Mouse (Mus musculus) midbrain, embryonic 15.5 days (tissue): ENCODE data around the gene Spata45. TPM values are rescaled to one million over a fixed set of nuclear protein-coding genes. Genes with fewer than 3 reads are reported as not detected.

Source experiments
- polyA plus RNA-seq: library from polyadenylated mRNA; unstranded; fragments of >200 nt; fragmentation: Nextera tagmentation; extraction: Ambion mirVana; gene quantifications from 2 replicates; pipeline ENCODE4 v1.2.1, GENCODE M21; 2015

Spata45 gene
- polyA plus RNA-seq, 1 experiment from 2014 or later: not detected

Other genes with a start within 250 kb of the Spata45 start
- gene Rps6kc1, start 124.9 kb upstream of the Spata45 start, polyA plus RNA-seq: 34.6 and 36.9 TPM in 2 replicates
- 51.5 and 53.2 TPM in 2 replicates for gene Angel2, start 111.5 kb upstream of the Spata45 start, polyA plus RNA-seq
- gene Vash2, start 57.3 kb upstream of the Spata45 start, polyA plus RNA-seq: 78.1 and 85.0 TPM in 2 replicates
- gene Flvcr1, start 10.5 kb upstream of the Spata45 start, polyA plus RNA-seq: 8.6 and 8.7 TPM in 2 replicates
- gene Tatdn3, start 26.3 kb downstream of the Spata45 start, polyA plus RNA-seq: 11.8 and 17.4 TPM in 2 replicates
- gene Nsl1, start 26.4 kb downstream of the Spata45 start, polyA plus RNA-seq: 4.1 and 5.1 TPM in 2 replicates
- 0.84 and 1.2 TPM in 2 replicates for gene Batf3, start 61.2 kb downstream of the Spata45 start, polyA plus RNA-seq
- gene Fam71a, start 128.2 kb downstream of the Spata45 start, polyA plus RNA-seq: not detected in 2 replicates
- 1.5 and 1.6 TPM in 2 replicates for gene Atf3, start 181.4 kb downstream of the Spata45 start, polyA plus RNA-seq